Mouse (Mus musculus) left cerebral cortex, adult 18-20 months (tissue): ENCODE results near the gene Casc1. TPM values are rescaled to one million over a fixed set of nuclear protein-coding genes. Genes with fewer than 3 reads are reported as not detected.

Experiments
- DNase-seq, 2 experiments: peaks; one replicate each; pipeline ENCODE4 v3.0.0; 2021 to 2022; ENCODE audit warnings: low spot score in 2 of 2, mixed read lengths in 1 of 2
- total RNA-seq, 2 experiments: library from RNA; stranded (reverse); gene quantifications; 2 replicates each; pipeline ENCODE4 v1.2.3; 2021

Gene Casc1
- total RNA-seq, 2 experiments from 2014 or later = 1.0 to 1.3 TPM

DNA sequence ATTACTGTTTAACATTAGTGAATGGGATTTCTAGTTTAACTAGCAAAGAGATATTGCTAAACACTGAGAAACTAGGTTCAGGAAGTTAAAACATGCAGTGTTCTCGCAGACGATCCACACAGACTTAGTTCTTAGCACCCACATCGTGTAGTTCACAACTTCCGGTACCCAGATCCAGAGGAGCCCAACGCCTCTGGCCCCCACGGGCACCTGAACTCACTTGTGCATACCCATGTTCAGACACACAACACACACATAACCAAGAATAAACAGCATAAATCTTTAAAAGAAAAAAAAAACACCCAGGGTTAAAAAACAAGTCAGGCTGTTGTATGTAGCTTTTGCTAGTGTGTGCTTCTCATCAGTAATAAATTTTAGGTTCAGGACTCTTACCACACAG lies 6.4 kb downstream of the Casc1 start:
- DNase-seq = no peak

DNA sequence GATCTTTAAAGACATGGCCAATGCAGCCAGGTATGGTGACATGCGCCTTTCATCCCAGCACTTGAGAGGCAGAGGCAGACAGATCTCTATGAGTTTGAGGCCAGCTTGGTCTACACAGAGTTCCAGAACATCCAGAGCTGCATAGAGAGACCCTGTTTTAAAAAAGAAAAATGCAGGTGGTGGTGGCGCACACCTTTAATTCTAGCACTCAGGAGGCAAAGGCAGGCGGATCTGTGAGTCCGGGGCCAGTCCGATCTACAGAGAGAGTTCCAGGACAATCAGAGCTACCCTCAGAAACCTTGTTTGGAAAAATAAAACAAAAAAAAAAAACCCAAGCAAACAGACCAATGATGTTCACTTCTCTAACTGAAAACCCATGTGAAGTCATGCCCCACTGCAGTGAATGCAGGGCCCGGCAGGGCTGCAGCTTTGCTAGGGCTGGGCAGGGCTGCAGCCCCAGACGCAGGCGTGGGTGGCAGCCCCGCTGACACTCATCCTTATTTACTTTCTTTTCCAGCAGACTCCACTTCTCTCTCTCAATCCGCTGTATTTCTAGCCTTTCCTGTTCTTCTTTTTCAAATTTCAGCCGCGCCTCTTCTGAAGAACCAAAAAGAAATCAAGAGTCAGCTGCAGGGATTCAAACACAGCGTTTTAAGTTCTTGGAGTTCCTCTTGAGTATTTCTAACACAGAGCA lies 8.2 kb downstream of the Casc1 start:
- no peak for DNase-seq

GRCm38 (mm10) chr6:145197949-145198686 lies 12.7 kb downstream of the Casc1 start:
- peak in 1 of 2 experiments; percentile 40 for DNase-seq

- no peak for DNase-seq
Measured at GRCm38 (mm10) chr6:145193446-145193845, 17.4 kb downstream of the Casc1 start.

- DNase-seq = no peak
Measured at GRCm38 (mm10) chr6:145193038-145193437, 17.8 kb downstream of the Casc1 start.

DNA sequence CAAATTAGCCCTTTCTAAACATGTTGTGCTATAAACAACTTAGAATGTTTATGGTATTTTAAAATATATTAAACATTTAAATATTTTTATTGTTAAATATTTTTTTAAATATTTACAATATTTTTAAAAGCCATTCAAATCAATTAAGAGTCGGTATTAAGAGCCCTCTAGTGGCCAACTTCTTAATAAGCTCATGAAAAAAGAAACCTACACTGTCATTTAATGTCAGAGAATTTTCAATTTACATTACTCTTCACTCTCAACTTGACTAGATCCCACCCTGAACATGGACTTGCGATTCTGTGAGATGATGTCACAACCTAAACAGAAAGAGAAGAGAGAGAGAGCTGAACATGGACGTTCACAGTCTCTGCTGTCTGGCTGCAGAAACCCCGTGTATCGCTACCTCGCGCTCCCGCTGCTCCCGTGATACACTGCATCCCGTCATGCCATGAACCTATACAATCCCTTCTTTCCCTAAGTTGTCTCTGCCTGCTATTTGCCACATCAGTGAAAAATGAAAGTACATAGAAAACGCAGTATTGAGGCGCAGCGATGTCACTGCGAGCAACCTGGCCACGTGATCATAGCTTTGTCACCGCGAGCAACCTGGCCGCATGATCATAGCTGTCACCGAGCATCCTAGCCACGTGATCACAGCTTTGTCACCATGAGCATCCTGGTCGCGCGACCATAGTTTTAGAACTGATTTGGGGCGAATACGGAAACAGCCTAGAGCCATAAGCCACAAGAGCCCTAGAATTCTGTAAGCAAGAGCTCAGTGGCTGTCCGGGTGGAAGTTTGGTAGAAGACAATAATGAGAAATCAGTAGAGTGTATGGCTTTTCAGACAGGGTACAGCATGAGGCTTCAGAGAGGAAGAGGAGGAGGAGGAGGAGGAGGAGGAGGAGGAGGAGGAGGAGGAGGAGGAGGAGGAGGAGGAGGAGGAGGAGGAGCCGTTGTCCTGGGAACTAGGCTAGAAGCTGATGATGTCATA lies 23.4 kb downstream of the Casc1 start:
- DNase-seq = peak; percentile 28 to 52

GRCm38 (mm10) chr6:145186096-145186495 lies 24.7 kb downstream of the Casc1 start:
- no peak for DNase-seq

- DNase-seq = no peak
Measured at GRCm38 (mm10) chr6:145182044-145182443, 28.8 kb downstream of the Casc1 start.

- DNase-seq = peak in 1 of 2 experiments; percentile 52
Measured at GRCm38 (mm10) chr6:145179665-145180064, 31.1 kb downstream of the Casc1 start.

DNA sequence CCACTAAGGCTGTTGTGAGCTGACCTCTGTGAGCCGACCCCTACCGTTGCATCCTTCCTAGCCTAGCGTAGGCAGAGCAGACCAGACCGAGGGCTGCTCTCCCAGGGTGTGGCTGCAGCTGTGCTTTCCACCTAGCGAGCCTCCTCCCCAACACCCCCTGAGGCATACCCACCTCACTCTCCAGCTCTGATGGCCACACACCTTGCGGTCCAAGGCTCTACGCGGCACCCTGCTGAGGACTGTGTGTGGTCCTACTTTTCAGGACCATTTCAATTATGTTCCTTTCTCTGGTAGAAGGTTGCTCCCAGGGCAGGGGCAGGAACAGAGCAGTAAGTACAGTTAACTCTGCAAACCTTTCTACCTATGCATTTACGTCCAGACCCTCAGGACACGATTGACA lies 34.3 kb downstream of the Casc1 start:
- no peak for DNase-seq

DNA sequence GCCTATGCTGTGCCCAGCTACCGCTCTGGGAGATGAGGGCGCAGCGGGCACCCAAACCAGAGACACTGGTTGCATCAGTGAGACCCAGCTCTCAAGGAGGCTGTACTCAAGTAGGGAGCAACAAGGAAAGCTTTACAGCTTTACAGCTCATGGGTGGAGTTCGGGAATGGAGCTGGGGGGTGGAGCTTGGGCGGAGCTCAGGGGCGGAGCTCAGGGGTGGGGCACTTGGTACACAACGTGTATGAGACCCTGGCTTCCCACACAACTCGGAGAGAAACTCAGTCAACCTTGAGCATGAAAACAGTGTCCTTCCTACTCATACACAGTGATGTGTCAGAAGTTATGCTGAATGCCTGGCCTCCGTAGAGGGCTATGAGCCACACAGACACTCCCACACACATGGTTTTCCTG lies 35.2 kb downstream of the Casc1 start:
- no peak for DNase-seq

GRCm38 (mm10) chr6:145173781-145174191 lies 37.0 kb downstream of the Casc1 start:
- peak in 1 of 2 experiments; percentile 39 for DNase-seq

GRCm38 (mm10) chr6:145171892-145172606 lies 38.8 kb downstream of the Casc1 start:
- DNase-seq = no peak

DNA sequence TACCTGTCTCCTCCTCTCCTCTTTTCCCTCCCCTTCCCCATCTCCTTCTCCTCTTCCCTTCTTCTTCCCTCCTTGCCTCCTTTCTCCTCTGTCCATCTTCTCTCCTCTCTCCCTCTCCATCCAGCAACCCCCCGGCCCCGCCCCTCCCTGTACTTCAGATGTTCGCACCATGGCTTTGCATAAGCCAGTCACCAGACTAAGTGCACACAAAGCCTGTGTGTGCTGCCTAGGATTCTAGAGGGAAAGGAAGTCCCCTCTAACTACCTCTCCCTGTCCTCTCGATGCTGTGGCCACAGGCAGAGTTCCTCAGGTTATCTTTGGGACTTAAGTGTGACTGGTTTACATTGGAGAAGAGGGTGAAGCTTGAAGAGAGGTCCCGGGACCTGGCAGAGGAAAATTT lies 50.2 kb downstream of the Casc1 start:
- no peak for DNase-seq

DNA sequence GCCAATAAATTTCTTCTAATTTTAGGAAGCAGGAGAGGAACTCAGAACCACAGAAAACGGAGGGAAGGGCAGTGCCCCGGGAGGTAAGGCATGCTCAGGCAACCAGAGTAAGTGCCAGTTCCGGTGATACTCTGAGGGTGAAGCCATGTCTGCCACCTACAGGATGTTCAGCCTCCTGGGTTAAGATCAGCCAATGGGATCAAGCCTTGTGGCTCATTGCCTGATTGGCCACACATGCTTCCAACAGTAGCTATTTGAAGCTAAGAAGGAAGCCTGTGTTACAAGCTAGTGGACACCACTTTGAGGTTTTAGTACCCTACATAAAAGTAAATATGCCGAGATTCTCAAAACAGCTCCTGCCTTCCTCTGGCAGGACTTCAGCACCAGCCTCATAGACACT lies 52.2 kb downstream of the Casc1 start:
- no peak for DNase-seq

- peak in 1 of 2 experiments; percentile 11 for DNase-seq
Measured at GRCm38 (mm10) chr6:145149054-145149453, 61.8 kb downstream of the Casc1 start.

DNA sequence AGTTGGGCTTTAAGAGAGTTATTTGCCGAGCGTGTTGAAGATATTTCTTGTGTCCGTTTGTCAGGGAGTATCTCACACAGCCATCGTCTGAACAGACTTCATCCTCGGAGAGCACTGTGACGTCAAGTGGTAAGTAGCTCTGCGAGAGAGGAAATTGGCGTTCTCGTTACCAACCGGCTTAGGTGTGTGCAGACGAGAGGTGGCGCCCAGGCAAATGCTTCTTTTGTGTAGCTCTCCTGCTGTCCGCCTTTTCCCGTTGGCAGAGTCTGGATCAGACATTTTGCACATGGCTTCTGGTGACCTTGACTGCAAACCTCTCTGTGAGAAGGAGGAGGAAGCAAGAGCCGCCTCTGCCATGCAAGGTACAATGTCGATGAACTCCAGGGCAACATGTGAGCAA lies 63.1 kb downstream of the Casc1 start:
- DNase-seq = no peak

DNA sequence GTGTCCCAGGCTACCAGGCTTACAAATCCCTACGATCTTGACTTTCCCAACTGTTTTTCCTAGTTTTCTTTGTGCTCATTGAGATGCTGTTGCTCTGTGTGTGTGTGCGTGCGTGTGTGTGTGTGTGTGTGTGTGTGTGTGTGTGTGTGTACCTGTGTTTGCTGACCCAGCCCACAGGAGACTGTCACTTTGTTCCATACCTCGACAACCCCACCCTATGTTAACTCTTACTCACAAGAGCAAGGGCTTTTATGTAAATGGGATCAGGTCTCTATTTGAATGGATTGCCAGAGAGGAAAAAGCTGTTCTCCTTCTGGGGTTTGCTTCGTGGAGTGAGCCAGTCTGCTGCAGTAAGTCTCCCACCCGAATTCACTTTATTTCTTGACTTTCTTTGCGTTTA lies 65.6 kb downstream of the Casc1 start:
- DNase-seq = no peak

DNA sequence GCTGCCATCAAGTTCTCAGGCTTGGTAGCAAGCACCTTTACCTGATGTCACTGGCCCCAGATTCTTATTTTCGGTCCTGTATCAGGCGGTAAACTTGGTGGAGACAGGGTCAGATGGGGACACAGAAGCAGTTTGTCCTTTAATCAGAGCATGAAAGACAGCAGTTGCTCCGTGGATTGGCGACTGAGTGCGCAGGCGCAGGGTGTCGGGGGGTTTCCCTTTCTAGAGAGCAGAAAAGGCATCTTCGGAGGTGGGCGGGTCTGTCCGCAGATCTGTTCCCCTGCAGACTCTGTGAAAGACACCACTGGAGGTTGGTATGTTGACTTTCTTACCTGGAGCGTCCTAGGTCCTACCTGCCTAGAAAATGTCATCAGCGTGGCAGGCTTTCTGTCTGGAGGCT lies 69.0 kb downstream of the Casc1 start:
- no peak for DNase-seq

DNA sequence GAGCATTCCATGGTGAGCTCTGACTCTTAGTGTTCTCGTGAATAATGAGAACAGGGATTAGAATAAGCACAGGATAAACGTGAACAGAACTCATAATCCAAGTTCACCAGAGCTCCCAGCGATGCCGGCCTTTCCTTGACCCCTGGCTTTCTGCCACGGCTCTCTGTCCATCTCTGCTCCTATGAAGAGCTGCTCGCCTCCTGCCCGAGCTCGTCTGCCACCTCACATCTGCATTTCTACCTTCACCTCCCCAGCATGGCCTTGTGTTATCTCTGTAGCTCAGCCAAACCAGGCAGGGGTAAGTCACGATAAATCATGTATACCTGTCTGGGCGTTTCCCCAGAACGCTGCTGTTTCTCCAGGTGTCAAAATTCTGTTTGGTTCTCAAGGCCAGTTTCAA lies 70.1 kb downstream of the Casc1 start:
- no peak for DNase-seq
